Mouse (Mus musculus): ENCODE data around the gene Ank2.

DNA sequence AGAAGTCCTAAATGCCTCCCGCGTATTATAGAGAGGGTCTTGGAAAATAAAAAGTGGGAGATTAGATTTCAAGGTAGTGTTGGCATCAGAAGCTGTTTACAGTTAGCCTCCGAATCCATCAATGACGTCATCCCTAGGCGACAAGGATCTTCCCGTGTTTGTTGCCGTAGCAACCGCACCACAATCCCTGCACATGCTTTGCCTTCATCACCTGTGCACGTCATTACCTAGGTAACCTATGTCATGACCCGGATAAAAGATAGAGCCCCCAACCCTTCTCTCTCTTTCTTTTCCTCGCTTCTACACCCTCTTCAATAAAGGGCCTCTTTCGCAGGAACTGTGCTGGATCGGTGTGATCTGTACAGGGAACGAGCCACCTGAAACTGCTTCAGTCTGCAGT is 229.5 kb downstream of the Ank2 start:
- TF ChIP-seq POLR2A (IDR thresholded peaks at IDR 0.05; ENCODE audit: low read depth, low read length), result no peak
- no peak for TF ChIP-seq CTCF (IDR thresholded peaks at IDR 0.05; ENCODE audit: extremely low read depth, insufficient read length, insufficient replicate concordance, low read depth, low read length)

Data from small intestine, adult 2 months (tissue).